Mouse (Mus musculus) cerebellum, adult 2 months (tissue): ENCODE results near the gene Adam17. TPM values are rescaled to one million over a fixed set of nuclear protein-coding genes. Genes with fewer than 3 reads are reported as not detected.

Experiments
- DNase-seq, 2 experiments: peaks; one replicate each; pipeline ENCODE4 v3.0.0; 2021
- H3K27ac ChIP-seq: fragments of 200-500 bp; 2 replicates; pipeline ENCODE4 v1.5.1; 2012; ENCODE audit warnings: low read length, control low read depth, inconsistent platforms; ENCODE audit not compliant: insufficient read depth
- H3K27me3 ChIP-seq: fragments of 200-500 bp; 2 replicates; pipeline ENCODE4 v1.6.1; 2012; ENCODE audit warnings: inconsistent platforms, mild to moderate bottlenecking, low read length, moderate library complexity; ENCODE audit not compliant: control insufficient read depth, insufficient read depth
- H3K4me1 ChIP-seq: fragments of 200-500 bp; 2 replicates; pipeline ENCODE4 v1.6.1; 2011; ENCODE audit warnings: low read length; ENCODE audit not compliant: control insufficient read depth, insufficient read depth
- H3K4me3 ChIP-seq: fragments of 200-500 bp; replicated peaks from 2 replicates; pipeline ENCODE3; 2011; ENCODE audit warnings: mild to moderate bottlenecking, low read depth, low read length, control low read depth; ENCODE audit not compliant: insufficient read depth
- CTCF ChIP-seq: fragments of 200-500 bp; IDR thresholded peaks from 2 replicates; pipeline ENCODE4 v1.5.1; 2011; ENCODE audit warnings: low read depth, mild to moderate bottlenecking, control low read depth, low read length, moderate library complexity, borderline replicate concordance; ENCODE audit not compliant: insufficient read depth
- POLR2A ChIP-seq: fragments of 200-500 bp; IDR thresholded peaks from 2 replicates; pipeline ENCODE4 v1.6.1; 2011; ENCODE audit warnings: low read length, control low read depth, borderline replicate concordance; ENCODE audit not compliant: insufficient read depth
- WGBS: fragments of 180-500 bp; shearing (Covaris S2); methylation state at CpG from one replicate; pipeline ENCODE4 v1.1.7; 2018; 5-methylcytosine and 5-hydroxymethylcytosine counted together
- polyA plus RNA-seq: library from polyadenylated mRNA; depleted of rRNA; stranded (reverse); fragments of >200 nt; gene quantifications from 2 replicates; pipeline ENCODE4 v1.2.3, GENCODE M21; 2012

Adam17 gene
- polyA plus RNA-seq, 1 experiment: 19.0 TPM

DNA sequence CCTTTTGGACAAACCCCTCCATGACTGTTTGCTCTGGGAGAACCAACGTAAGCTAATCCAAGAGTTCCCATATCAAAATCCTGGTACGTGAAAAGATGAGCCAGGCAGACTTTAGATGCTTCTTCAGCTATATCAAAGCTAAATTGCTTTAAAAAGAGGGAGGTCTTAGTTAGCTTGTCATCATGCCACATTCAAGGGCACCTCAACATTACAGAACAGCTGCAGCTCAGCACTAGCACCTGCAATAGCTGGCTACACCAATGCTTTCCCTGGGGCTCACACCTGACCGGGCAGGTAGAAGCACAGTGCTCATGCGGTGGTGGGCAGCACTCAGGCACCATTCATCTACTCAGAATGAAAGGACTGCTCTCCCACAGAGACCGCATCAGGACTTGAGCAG is 32.8 kb downstream of the Adam17 start:
- Histone ChIP-seq H3K4me1 (no peaks in the 10 kb centered on the region), H3K27ac (no peak overlapping the region), H3K27me3 (no peaks in the 10 kb centered on the region), H3K4me3 (no peak overlapping the region)
- TF ChIP-seq POLR2A (no peak), CTCF (no peak)
- DNase-seq: no peak
- WGBS: 94% methylated on average over 5 of the region's 5 CpGs

DNA sequence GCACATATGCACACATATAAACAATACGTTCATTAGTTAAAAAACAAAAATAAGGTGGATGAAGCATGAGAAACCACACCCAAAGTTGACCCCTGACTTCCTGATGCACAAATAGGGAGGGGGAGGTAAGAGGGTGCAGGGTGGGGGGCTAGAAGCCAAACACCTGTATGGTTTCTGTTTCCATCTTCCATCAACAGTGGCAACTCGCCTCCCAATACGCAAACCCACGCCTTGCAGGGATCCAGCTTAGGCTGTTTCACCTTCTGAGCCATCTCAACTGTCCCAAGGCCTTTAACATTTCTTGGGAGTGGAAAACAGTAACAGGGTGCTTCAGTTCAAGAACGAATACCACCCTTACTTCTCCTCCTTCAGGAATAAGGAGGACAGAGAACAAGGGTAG is 36.3 kb downstream of the Adam17 start:
- Histone ChIP-seq H3K27me3 (no peaks in the 10 kb centered on the region), H3K4me1 (no peaks in the 10 kb centered on the region), H3K4me3 (no peak overlapping the region), H3K27ac (no peak overlapping the region)
- DNase-seq: no peak
- WGBS: 97% methylated on average over 5 of the region's 5 CpGs
- TF ChIP-seq CTCF (no peak), POLR2A (no peak)

DNA sequence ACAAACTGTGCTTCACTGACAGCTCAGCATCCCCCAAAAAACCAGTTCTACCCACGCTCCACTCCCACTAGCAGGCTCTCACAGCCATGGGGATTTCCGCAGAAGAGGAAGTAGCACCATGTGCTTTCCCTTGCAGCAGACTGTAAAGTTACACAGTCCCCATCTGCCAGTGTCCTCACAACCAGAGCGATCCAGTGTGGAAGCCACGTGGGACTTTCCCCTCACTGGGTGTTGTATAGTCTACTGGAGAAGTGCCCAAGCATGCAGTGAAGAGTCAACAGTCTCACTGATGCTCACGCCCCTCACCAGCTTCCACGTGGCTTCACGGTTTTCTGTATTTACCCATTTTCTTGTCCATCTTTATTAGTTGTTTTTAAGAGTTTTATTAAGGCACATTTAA is 37.6 kb downstream of the Adam17 start:
- Histone ChIP-seq H3K27me3 (no peaks in the 10 kb centered on the region), H3K27ac (no peak overlapping the region), H3K4me3 (no peak overlapping the region), H3K4me1 (no peaks in the 10 kb centered on the region)
- 65% methylated on average over 7 of the region's 7 CpGs for WGBS
- DNase-seq: no peak
- TF ChIP-seq CTCF: no peak
- no peak for TF ChIP-seq POLR2A

DNA sequence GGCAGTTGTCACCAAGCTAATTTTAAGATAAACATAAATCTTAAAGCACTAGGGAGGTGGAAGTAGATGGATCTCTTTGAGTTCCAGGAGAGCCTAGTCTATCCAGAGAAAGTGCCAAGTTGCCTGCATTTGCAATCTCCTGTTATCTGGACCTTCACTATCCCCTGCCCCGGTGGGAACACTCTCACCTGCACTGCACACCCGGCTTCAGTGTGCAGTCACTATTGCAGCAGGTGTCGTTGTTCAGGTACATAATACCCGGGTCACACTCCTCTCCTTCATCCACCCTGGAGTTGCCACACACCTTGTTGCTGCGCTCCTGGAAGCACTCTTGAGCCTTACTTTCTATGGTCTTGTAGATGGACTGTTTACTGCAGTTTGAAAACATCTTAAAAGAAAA is 39.7 kb downstream of the Adam17 start:
- Histone ChIP-seq H3K4me1 (no peaks in the 10 kb centered on the region), H3K27ac (no peak overlapping the region), H3K27me3 (no peaks in the 10 kb centered on the region), H3K4me3 (no peak overlapping the region)
- 93% methylated on average over 5 of the region's 5 CpGs for WGBS
- DNase-seq: no peak
- no peak for TF ChIP-seq CTCF
- TF ChIP-seq POLR2A: no peak

DNA sequence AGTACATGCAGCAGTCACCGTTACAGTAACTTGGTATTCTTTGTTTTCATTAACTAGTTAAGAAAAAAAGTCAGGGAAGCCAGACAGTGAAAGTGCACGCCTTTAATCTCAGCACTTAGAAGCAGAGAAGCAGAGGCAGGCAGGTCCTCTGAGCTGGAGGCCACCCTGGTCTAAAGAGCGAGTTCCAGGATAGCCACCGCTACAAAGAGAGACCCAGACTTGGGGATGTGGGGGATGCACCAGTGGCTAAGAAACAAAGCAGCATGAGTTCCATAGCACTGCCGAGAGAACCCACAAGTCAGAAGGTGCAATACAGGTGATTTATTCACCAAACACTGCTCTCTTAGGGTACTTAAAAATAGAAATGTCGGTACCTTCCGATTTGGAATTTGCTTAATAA is 40.4 kb downstream of the Adam17 start:
- no peak for DNase-seq
- no peak overlapping the region for H3K27ac ChIP-seq
- TF ChIP-seq POLR2A (no peak), CTCF (no peak)
- WGBS: 95% methylated on average over 7 of the region's 7 CpGs
- no peaks in the 10 kb centered on the region for H3K27me3 ChIP-seq
- no peak overlapping the region for H3K4me3 ChIP-seq
- H3K4me1 ChIP-seq: no peaks in the 10 kb centered on the region

DNA sequence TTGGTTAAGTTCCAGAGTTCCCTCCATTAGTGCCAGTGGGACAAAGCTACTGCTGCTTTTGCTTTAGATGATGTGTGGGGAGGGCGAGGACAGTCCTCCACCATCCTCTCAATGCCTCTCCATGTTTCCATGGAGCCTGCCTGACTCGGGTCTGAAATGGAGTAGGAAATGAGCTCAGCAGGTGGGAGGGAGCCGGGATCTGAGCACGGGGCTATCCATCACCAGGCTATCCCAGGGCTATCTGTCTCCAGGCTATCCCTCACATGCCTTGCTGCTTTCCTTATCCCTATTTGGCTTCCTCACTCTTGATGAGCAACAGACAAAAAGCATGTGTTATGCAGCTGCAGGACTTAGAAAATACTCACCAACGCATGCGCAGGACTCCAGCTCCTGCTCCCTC is 41.7 kb downstream of the Adam17 start:
- DNase-seq: no peak
- no peaks in the 10 kb centered on the region for H3K27me3 ChIP-seq
- WGBS: 54% methylated on average over 6 of the region's 6 CpGs
- H3K27ac ChIP-seq: no peak overlapping the region
- H3K4me3 ChIP-seq: no peak overlapping the region
- no peaks in the 10 kb centered on the region for H3K4me1 ChIP-seq
- no peak for TF ChIP-seq POLR2A
- no peak for TF ChIP-seq CTCF

DNA sequence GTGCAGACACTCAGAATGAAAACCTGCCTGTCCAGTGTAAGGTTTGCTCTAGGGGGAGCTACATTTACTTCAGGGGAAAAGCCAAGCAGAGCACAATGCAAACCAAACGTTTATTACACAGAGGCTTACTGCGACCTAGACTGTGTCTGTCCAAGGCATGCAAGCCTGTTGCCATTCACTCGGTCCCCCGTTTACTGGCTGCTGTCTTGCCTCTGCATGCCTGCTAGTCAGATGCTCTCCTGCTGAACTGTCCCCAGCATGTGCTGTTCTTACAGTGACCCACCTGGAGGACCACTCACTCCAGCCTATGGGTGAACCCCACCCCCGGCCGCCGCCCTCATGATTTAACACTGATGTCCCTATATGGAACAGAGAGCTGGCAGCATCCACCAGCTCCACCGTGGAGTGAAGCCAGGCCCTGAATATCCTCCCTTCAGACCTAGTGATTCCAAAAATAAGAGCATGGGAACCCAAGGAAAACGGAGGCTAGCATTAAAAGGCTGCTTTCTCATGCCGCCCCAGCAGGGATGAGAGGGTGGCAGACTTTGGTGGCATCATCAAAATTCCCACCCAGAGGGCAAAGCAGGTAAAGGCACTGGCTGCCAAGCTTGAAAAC is 42.4 kb downstream of the Adam17 start:
- H3K4me1 ChIP-seq: no peaks in the 10 kb centered on the region
- no peaks in the 10 kb centered on the region for H3K27me3 ChIP-seq
- H3K4me3 ChIP-seq: no peak overlapping the region
- DNase-seq: no peak
- 72% methylated on average over 10 of the region's 10 CpGs for WGBS
- H3K27ac ChIP-seq: no peak overlapping the region
- TF ChIP-seq POLR2A (no peak), CTCF (no peak)

DNA sequence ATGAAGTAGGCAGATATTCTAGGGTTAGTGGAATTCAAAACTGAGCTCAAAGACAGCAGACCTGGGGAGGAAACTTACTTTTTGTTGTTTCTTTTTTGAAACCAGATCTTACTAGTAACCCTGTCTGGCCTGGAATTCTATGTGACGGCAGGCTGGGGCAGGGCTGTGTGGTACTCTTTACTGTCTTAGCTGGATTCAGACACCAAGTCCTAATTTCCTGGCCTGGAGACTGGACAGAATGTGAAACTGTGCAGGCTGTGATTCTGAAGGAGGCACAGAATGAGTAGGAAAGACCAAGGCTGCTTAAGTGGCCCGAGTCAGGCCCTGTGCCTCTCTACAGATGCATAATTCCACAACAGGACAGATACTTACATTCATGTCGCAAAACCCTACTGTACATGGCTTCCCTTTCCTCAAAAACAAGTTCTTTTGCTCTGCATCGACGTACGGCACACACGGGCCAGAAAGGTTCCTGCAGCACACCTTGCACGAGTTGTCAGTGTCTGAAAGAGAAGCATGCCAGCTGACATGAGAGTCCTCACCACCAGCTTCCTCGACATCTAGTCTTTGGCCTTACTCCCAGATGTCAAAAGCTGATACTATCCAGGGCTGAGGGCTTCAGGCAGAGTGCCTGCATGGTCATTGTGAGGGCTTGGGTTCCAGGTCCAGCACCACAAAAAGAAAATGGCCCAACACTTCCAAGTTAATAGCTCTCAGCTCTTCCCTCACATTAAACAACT is 43.6 kb downstream of the Adam17 start:
- 81% methylated on average over 9 of the region's 9 CpGs for WGBS
- no peak overlapping the region for H3K4me3 ChIP-seq
- H3K4me1 ChIP-seq: no peaks in the 10 kb centered on the region
- no peak overlapping the region for H3K27ac ChIP-seq
- DNase-seq: no peak
- no peaks in the 10 kb centered on the region for H3K27me3 ChIP-seq
- TF ChIP-seq CTCF (no peak), POLR2A (no peak)
